Mouse (Mus musculus) layer of hippocampus, postnatal 10 days (tissue): Measurements from ENCODE around the gene Nup210l. TPM values are rescaled to one million over a fixed set of nuclear protein-coding genes. Genes with fewer than 3 reads are reported as not detected.
A peak's percentile ranks its signal among the peaks of the same experiment; 100 is the strongest.
"Not testable (repeated sequence)": the region's sequence is repeated elsewhere in the genome, so short reads cannot be mapped to it uniquely, and the experiment has no call there.

ENCODE experiments used
- DNase-seq, 2 experiments: peaks; one replicate each; pipeline ENCODE4 v3.0.0; 2021; ENCODE audit warnings: low spot score in 2 of 2
- total RNA-seq, 2 experiments: library from RNA; stranded (reverse); gene quantifications; 2 replicates each; pipeline ENCODE4 v1.2.3; 2021

Gene Nup210l
- total RNA-seq, 2 experiments from 2014 or later: 0.36 to 0.50 TPM

- no peak for DNase-seq
Measured at GRCm38 (mm10) chr3:90094453-90094852, 9.5 kb upstream of the Nup210l start.

- DNase-seq: no peak
Measured at GRCm38 (mm10) chr3:90097928-90098327, 6.0 kb upstream of the Nup210l start.

GRCm38 (mm10) chr3:90101010-90101409 lies 2.9 kb upstream of the Nup210l start:
- DNase-seq: no peak

- DNase-seq: no peak
Measured at GRCm38 (mm10) chr3:90101673-90102072, 2.3 kb upstream of the Nup210l start.

GRCm38 (mm10) chr3:90102239-90102638 lies 1.7 kb upstream of the Nup210l start:
- DNase-seq: no peak

GRCm38 (mm10) chr3:90103176-90103575 lies 756 bp upstream of the Nup210l start:
- DNase-seq: no peak

- no peak for DNase-seq
Measured at GRCm38 (mm10) chr3:90111706-90112105, 7.8 kb downstream of the Nup210l start.

GRCm38 (mm10) chr3:90114342-90114741 lies 10.4 kb downstream of the Nup210l start:
- no peak for DNase-seq

GRCm38 (mm10) chr3:90115526-90115925 lies 11.6 kb downstream of the Nup210l start:
- DNase-seq: no peak

- DNase-seq: peak; percentile 19 to 34
Measured at GRCm38 (mm10) chr3:90118132-90118790, 14.3 kb downstream of the Nup210l start.

GRCm38 (mm10) chr3:90122036-90122435 lies 18.1 kb downstream of the Nup210l start:
- not testable (repeated sequence) for DNase-seq

- DNase-seq: no peak
Measured at GRCm38 (mm10) chr3:90125710-90126109, 21.8 kb downstream of the Nup210l start.

GRCm38 (mm10) chr3:90127881-90128280 lies 23.9 kb downstream of the Nup210l start:
- no peak for DNase-seq

- no peak for DNase-seq
Measured at GRCm38 (mm10) chr3:90132745-90133144, 28.8 kb downstream of the Nup210l start.

GRCm38 (mm10) chr3:90133331-90133730 lies 29.4 kb downstream of the Nup210l start:
- no peak for DNase-seq

GRCm38 (mm10) chr3:90134483-90134882 lies 30.6 kb downstream of the Nup210l start:
- no peak for DNase-seq

- DNase-seq: no peak
Measured at GRCm38 (mm10) chr3:90134993-90135392, 31.1 kb downstream of the Nup210l start.

GRCm38 (mm10) chr3:90136660-90137059 lies 32.7 kb downstream of the Nup210l start:
- DNase-seq: no peak

- no peak for DNase-seq
Measured at GRCm38 (mm10) chr3:90137606-90138005, 33.7 kb downstream of the Nup210l start.

GRCm38 (mm10) chr3:90139962-90140361 lies 36.0 kb downstream of the Nup210l start:
- no peak for DNase-seq

GRCm38 (mm10) chr3:90145461-90145860 lies 41.5 kb downstream of the Nup210l start:
- DNase-seq: no peak

- no peak for DNase-seq
Measured at GRCm38 (mm10) chr3:90146651-90147050, 42.7 kb downstream of the Nup210l start.

- DNase-seq: no peak
Measured at GRCm38 (mm10) chr3:90151086-90151740, 47.3 kb downstream of the Nup210l start.
